In the genomic region with DNA sequence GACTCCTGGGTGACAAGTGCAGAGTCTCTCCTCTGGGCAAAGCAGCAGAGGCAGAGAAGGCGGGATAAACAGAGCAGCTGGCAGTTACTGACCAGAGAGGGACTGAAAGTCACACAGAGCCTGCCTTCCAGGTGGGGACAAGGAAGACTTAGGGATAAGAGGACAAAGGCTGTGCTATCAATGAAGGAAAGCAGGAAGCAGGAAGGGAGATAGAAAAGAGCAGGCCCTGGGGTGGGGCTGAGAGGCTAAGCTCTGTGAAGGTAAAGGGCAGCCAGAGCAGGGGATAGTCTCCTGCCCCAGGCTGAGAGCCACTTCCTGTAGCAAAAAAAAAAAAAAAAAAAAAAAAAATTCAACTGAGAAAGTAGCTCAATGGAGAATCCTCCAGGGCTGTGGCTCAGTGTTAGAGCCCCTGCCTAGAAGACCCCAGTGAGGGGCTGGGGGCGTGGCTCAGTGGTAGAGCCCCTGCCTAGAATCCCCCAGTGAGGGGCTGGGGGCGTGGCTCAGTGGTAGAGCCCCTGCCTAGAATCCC, we compare ENCODE assay signal across 13 mouse cellular contexts. TPM values are rescaled to one million over a fixed set of nuclear protein-coding genes. Genes with fewer than 3 reads are reported as not detected.
DNase-seq lines count a peak whose midpoint lies in the region; ATAC-seq lines count a peak whose summit lies in the region.
"Had no signal": no experiment of that assay in that cellular context is flagged by ENCODE, and none has a peak within 500 bp of the region (broad histone marks: within the 10 kb centered on the region; RNA-seq: fewer than 3 reads in every experiment).

No protein-coding gene starts in this region.

- 0 out of 2 replicates have a peak, but pooled peaks cover 8% of the 10 kb centered on the region for H3K27me3 ChIP-seq in heart, embryonic 12.5 days (replicated peaks)
- H3K27me3 ChIP-seq in megakaryocyte, embryonic 14.5 days (replicated peaks), result no peaks in the 10 kb centered on the region
- 0 out of 2 replicates have a peak, but pooled peaks cover 3% of the 10 kb centered on the region for H3K27me3 ChIP-seq in midbrain, embryonic 10.5 days (ENCODE audit: low read depth, poor library complexity, severe bottlenecking)
- no peaks in the 10 kb centered on the region for H3K27me3 ChIP-seq in stomach, embryonic 16.5 days (ENCODE audit: control insufficient read depth, insufficient read depth, low read length)
- H3K27me3 ChIP-seq: Patski had no signal

- H3K36me3 ChIP-seq in heart, embryonic 12.5 days, result no peaks in the 10 kb centered on the region
- H3K36me3 ChIP-seq in megakaryocyte, embryonic 14.5 days (replicated peaks; ENCODE audit: low read length), result peaks cover 13% of the 10 kb centered on the region
- H3K36me3 ChIP-seq in midbrain, embryonic 10.5 days, result peaks cover 17% of the 10 kb centered on the region
- no peaks in the 10 kb centered on the region for H3K36me3 ChIP-seq in stomach, embryonic 16.5 days (ENCODE audit: control insufficient read depth, insufficient read depth, low read length)

- peak overlapping the region; percentile 10; the same call in 1 of the 2 replicates for H3K27ac ChIP-seq in heart, embryonic 12.5 days (ENCODE audit: poor library complexity, severe bottlenecking)
- no peak overlapping the region for H3K27ac ChIP-seq in midbrain, embryonic 10.5 days (replicated peaks)
- peak overlapping the region; percentile 93; the same call in 1 of the 2 replicates for H3K27ac ChIP-seq in stomach, embryonic 16.5 days (ENCODE audit: low read length)

- H3K4me2 ChIP-seq in heart, embryonic 12.5 days, result no peak overlapping the region
- 0 out of 2 replicates have a peak overlapping the region, but pooled peaks have one; percentile 75 for H3K4me2 ChIP-seq in stomach, embryonic 16.5 days (ENCODE audit: low read depth, low read length)

- DNase-seq in heart, adult 18-20 months, result no peak
- DNase-seq in midbrain, embryonic 10.5 days (ENCODE audit: low spot score), result no peak
- DNase-seq in adrenal gland, postnatal 14 days, result no peak
- DNase-seq in adrenal gland, adult 2 months, result no peak
- DNase-seq: cerebellum, adult 8-10 months; thymus, postnatal 4 days had no signal

- ATAC-seq in heart, embryonic 12.5 days (ENCODE audit: insufficient number of reproducible peaks, low FRiP score), result no peak
- no peak for ATAC-seq in megakaryocyte, adult 5-6 weeks (ENCODE audit: poor library complexity, severe bottlenecking)
- no peak for ATAC-seq in stomach, embryonic 16.5 days (ENCODE audit: insufficient read depth, low FRiP score)
- ATAC-seq: Patski had no signal

- no peak overlapping the region for H3K4me3 ChIP-seq in heart, embryonic 12.5 days
- peak overlapping the region; percentile 64 for H3K4me3 ChIP-seq in megakaryocyte, embryonic 14.5 days (replicated peaks)
- peak overlapping the region; percentile 95; the same call in 1 of the 2 replicates for H3K4me3 ChIP-seq in midbrain, embryonic 10.5 days
- no peak overlapping the region for H3K4me3 ChIP-seq in stomach, embryonic 16.5 days (replicated peaks; ENCODE audit: low read length)

- H3K4me1 ChIP-seq in heart, embryonic 12.5 days (replicated peaks), result peaks cover 22% of the 10 kb centered on the region
- peaks cover 78% of the 10 kb centered on the region for H3K4me1 ChIP-seq in megakaryocyte, embryonic 14.5 days
- peaks cover 54% of the 10 kb centered on the region for H3K4me1 ChIP-seq in midbrain, embryonic 10.5 days
- peaks cover 23% of the 10 kb centered on the region for H3K4me1 ChIP-seq in stomach, embryonic 16.5 days (ENCODE audit: control insufficient read depth, insufficient read depth, low read length)

- H3K9ac ChIP-seq in heart, embryonic 12.5 days, result no peak overlapping the region
- H3K9ac ChIP-seq in stomach, embryonic 16.5 days (ENCODE audit: low read length), result no peak overlapping the region

- 83% methylated on average over 3 of the region's 3 CpGs for WGBS in heart, embryonic 12.5 days
- WGBS in midbrain, embryonic 10.5 days, result 92% methylated on average over 3 of the region's 3 CpGs
- WGBS in stomach, embryonic 16.5 days, result 82% methylated on average over 2 of the region's 3 CpGs

- no peaks in the 10 kb centered on the region for H3K9me3 ChIP-seq in heart, embryonic 12.5 days (replicated peaks)
- H3K9me3 ChIP-seq in megakaryocyte, embryonic 14.5 days, result no peaks in the 10 kb centered on the region
- H3K9me3 ChIP-seq in midbrain, embryonic 10.5 days (replicated peaks), result no peaks in the 10 kb centered on the region
- no peaks in the 10 kb centered on the region for H3K9me3 ChIP-seq in stomach, embryonic 16.5 days (replicated peaks; ENCODE audit: control insufficient read depth, low read length)

RNA-seq across cellular contexts. Expression of gene Clip2, which starts 2.5 kb away (rescaled TPM):
- polyA plus RNA-seq in heart, embryonic 12.5 days (2016; fragmentation: Nextera tagmentation; extraction: Ambion mirVana), result 2.5 and 2.7 TPM in 2 replicates
- total RNA-seq in heart, adult 18-20 months (2021), result 1 to 10 TPM; 5.8 TPM
- 32.0 and 86.2 TPM in 2 replicates for polyA plus RNA-seq in megakaryocyte, embryonic 14.5 days (2012; ENCODE audit: insufficient read depth, low replicate concordance)
- 1.8 and 1.9 TPM in 2 replicates for total RNA-seq in megakaryocyte, adult 5-6 weeks (2015)
- total RNA-seq in megakaryocyte, adult 5-6 weeks (2017), result 3.7 and 6.7 TPM in 2 replicates
- polyA plus RNA-seq in midbrain, embryonic 10.5 days (2016; fragmentation: Nextera tagmentation; extraction: Ambion mirVana), result 4.6 and 6.2 TPM in 2 replicates
- 2.9 and 3.5 TPM in 2 replicates for polyA plus RNA-seq in stomach, embryonic 16.5 days (2015; fragmentation: Nextera tagmentation; extraction: Ambion mirVana)
- 23.4 and 25.3 TPM in 2 replicates for total RNA-seq in adrenal gland, postnatal 14 days (2021)
- 10 to 100 TPM; 13.3 to 21.5 TPM for total RNA-seq in adrenal gland, adult 2 months (2021)
- polyA plus RNA-seq in adrenal gland, adult 2 months (2012; rRNA removed), result 15.1 and 16.8 TPM in 2 replicates

RNA-seq across cellular contexts. Expression of gene Syna, which starts 10.3 kb away (rescaled TPM):
- not detected in 2 replicates for polyA plus RNA-seq in heart, embryonic 12.5 days (2016; fragmentation: Nextera tagmentation; extraction: Ambion mirVana)
- not detected for total RNA-seq in heart, adult 18-20 months (2021)
- not detected in 2 replicates for polyA plus RNA-seq in megakaryocyte, embryonic 14.5 days (2012; ENCODE audit: insufficient read depth, low replicate concordance)
- not detected in 2 replicates for total RNA-seq in megakaryocyte, adult 5-6 weeks (2015)
- not detected in 2 replicates for total RNA-seq in megakaryocyte, adult 5-6 weeks (2017)
- polyA plus RNA-seq in midbrain, embryonic 10.5 days (2016; fragmentation: Nextera tagmentation; extraction: Ambion mirVana), result 0.09 TPM in 2 replicates
- polyA plus RNA-seq in stomach, embryonic 16.5 days (2015; fragmentation: Nextera tagmentation; extraction: Ambion mirVana), result 0.10 TPM in 1 of 2 replicates, not detected in the other
- total RNA-seq in adrenal gland, postnatal 14 days (2021), result not detected in 2 replicates
- not detected for total RNA-seq in adrenal gland, adult 2 months (2021)
- 0.04 TPM in 1 of 2 replicates, not detected in the other for polyA plus RNA-seq in adrenal gland, adult 2 months (2012; rRNA removed)
- polyA plus RNA-seq: embryonic facial prominence, embryonic 11.5 days; liver, embryonic 16.5 days had no signal

RNA-seq across cellular contexts. Expression of gene Rfc2, which starts 31.5 kb away (rescaled TPM):
- polyA plus RNA-seq in heart, embryonic 12.5 days (2016; fragmentation: Nextera tagmentation; extraction: Ambion mirVana), result 199 TPM in 2 replicates
- total RNA-seq in heart, adult 18-20 months (2021), result 10 to 100 TPM; 20.7 to 25.0 TPM
- polyA plus RNA-seq in megakaryocyte, embryonic 14.5 days (2012; ENCODE audit: insufficient read depth, low replicate concordance), result 9.1 and 35.0 TPM in 2 replicates
- 161 and 172 TPM in 2 replicates for total RNA-seq in megakaryocyte, adult 5-6 weeks (2015)
- 110 and 115 TPM in 2 replicates for total RNA-seq in megakaryocyte, adult 5-6 weeks (2017)
- 381 and 432 TPM in 2 replicates for polyA plus RNA-seq in midbrain, embryonic 10.5 days (2016; fragmentation: Nextera tagmentation; extraction: Ambion mirVana)
- 197 and 214 TPM in 2 replicates for polyA plus RNA-seq in stomach, embryonic 16.5 days (2015; fragmentation: Nextera tagmentation; extraction: Ambion mirVana)
- 47.2 and 51.2 TPM in 2 replicates for total RNA-seq in adrenal gland, postnatal 14 days (2021)
- 10 to 100 TPM; 40.0 to 48.4 TPM for total RNA-seq in adrenal gland, adult 2 months (2021)
- polyA plus RNA-seq in adrenal gland, adult 2 months (2012; rRNA removed), result 25.2 and 29.5 TPM in 2 replicates

Comparison
In these comparisons a context has a peak if more than half of its experiments do, and no peak if none do; other contexts are left out.
1. H3K4me3 ChIP-seq: peak in megakaryocyte, embryonic 14.5 days (single experiment) and midbrain, embryonic 10.5 days (single experiment); none in heart, embryonic 12.5 days (single experiment) and stomach, embryonic 16.5 days (single experiment).